ENCODE assay signal across 9 mouse cellular contexts in the genomic region with DNA sequence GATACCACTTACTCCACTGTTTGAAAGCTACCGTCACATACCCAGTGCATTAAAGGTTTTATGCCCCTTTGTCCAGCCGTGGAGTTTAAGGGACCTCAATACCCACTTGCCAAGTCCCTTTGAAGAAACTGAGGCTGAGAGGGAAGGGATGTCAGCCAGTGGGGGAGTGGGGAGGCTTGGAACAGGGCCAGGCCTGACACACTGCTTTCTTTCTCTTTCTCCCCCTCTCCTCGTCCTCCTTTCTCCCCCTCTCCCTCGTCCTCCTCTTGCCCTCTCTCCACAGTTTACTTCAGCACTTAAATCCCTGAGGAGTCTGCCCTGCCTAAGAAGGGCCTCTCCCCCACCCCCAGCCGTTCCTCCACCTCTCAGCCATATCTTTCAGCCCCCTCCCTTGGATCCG. TPM values are rescaled to one million over a fixed set of nuclear protein-coding genes. Genes with fewer than 3 reads are reported as not detected.
A peak's percentile ranks its signal among the peaks of the same experiment; 100 is the strongest.
DNase-seq lines count a peak whose midpoint lies in the region; ATAC-seq lines count a peak whose summit lies in the region.
"Had no signal": no experiment of that assay in that cellular context is flagged by ENCODE, and none has a peak within 500 bp of the region (broad histone marks: within the 10 kb centered on the region; RNA-seq: fewer than 3 reads in every experiment).

No protein-coding gene starts in this region.

- H3K27ac ChIP-seq in liver, embryonic 11.5 days (ENCODE audit: low read depth, low read length), result no peak overlapping the region
- no peak overlapping the region for H3K27ac ChIP-seq in limb, embryonic 10.5 days
- peak overlapping the region; percentile 95; the same call in 1 of the 2 replicates for H3K27ac ChIP-seq in neural tube, embryonic 15.5 days (replicated peaks)

- H3K36me3 ChIP-seq in liver, embryonic 11.5 days (ENCODE audit: control insufficient read depth, insufficient read depth, low read length), result peaks cover 14% of the 10 kb centered on the region
- peaks cover 34% of the 10 kb centered on the region for H3K36me3 ChIP-seq in limb, embryonic 10.5 days
- H3K36me3 ChIP-seq in neural tube, embryonic 15.5 days, result peaks cover 29% of the 10 kb centered on the region

- no peaks in the 10 kb centered on the region for H3K27me3 ChIP-seq in liver, embryonic 11.5 days (replicated peaks; ENCODE audit: control insufficient read depth, insufficient read depth, low read length)
- no peaks in the 10 kb centered on the region for H3K27me3 ChIP-seq in limb, embryonic 10.5 days (ENCODE audit: low read depth, poor library complexity, severe bottlenecking)
- no peaks in the 10 kb centered on the region for H3K27me3 ChIP-seq in neural tube, embryonic 15.5 days (replicated peaks)

- peak; percentile 6 for DNase-seq in adrenal gland, adult 2 months
- DNase-seq in adrenal gland, postnatal 36 days, result no peak
- no peak for DNase-seq in liver, embryonic 11.5 days (ENCODE audit: low spot score)
- no peak for DNase-seq in liver
- DNase-seq in limb, embryonic 10.5 days (ENCODE audit: low spot score), result no peak
- DNase-seq in urinary bladder, adult 2 months (ENCODE audit: low spot score), result no peak
- DNase-seq in urinary bladder, postnatal 10 days (ENCODE audit: low spot score), result no peak

- H3K4me1 ChIP-seq in liver, embryonic 11.5 days (replicated peaks; ENCODE audit: control insufficient read depth, insufficient read depth, low read length), result peaks cover 20% of the 10 kb centered on the region
- H3K4me1 ChIP-seq in limb, embryonic 10.5 days, result peaks cover 58% of the 10 kb centered on the region
- peaks cover 57% of the 10 kb centered on the region for H3K4me1 ChIP-seq in neural tube, embryonic 15.5 days

- H3K9ac ChIP-seq in liver, embryonic 11.5 days (ENCODE audit: low read depth, low read length), result no peak overlapping the region
- peak overlapping the region; percentile 100; the same call in 1 of the 2 replicates for H3K9ac ChIP-seq in neural tube, embryonic 15.5 days (replicated peaks)

- ATAC-seq in liver, embryonic 11.5 days (replicated peaks; ENCODE audit: low FRiP score), result no peak
- ATAC-seq in neural tube, embryonic 15.5 days (ENCODE audit: low FRiP score), result no peak

- WGBS in liver, embryonic 11.5 days, result 78% methylated on average over 6 of the region's 6 CpGs
- 81% methylated on average over 6 of the region's 6 CpGs for WGBS in limb, embryonic 10.5 days
- 49% methylated on average over 6 of the region's 6 CpGs for WGBS in neural tube, embryonic 15.5 days

- no peaks in the 10 kb centered on the region for H3K9me3 ChIP-seq in liver, embryonic 11.5 days (ENCODE audit: control insufficient read depth, low read length)
- H3K9me3 ChIP-seq in limb, embryonic 10.5 days (replicated peaks), result no peaks in the 10 kb centered on the region
- no peaks in the 10 kb centered on the region for H3K9me3 ChIP-seq in neural tube, embryonic 15.5 days (replicated peaks)

- H3K4me3 ChIP-seq in liver, embryonic 11.5 days (ENCODE audit: low read depth, low read length), result peak overlapping the region; percentile 91; the same call in 1 of the 2 replicates
- H3K4me3 ChIP-seq in limb, embryonic 10.5 days, result peak overlapping the region; percentile 100; the same call in 1 of the 2 replicates
- peak overlapping the region; percentile 72; the same call in 1 of the 2 replicates for H3K4me3 ChIP-seq in neural tube, embryonic 15.5 days (replicated peaks)

- no peak overlapping the region for H3K4me2 ChIP-seq in liver, embryonic 11.5 days
- peak overlapping the region; percentile 94 for H3K4me2 ChIP-seq in neural tube, embryonic 15.5 days

RNA-seq across cellular contexts. Expression of a gene that starts 2.1 kb away (rescaled TPM):
- total RNA-seq in adrenal gland, adult 2 months (2021), result 100 to 1,000 TPM; 104 to 130 TPM
- 425 and 479 TPM in 2 replicates for polyA plus RNA-seq in adrenal gland, adult 2 months (2012; rRNA removed)
- total RNA-seq in adrenal gland, postnatal 36 days (2021), result 100 to 1,000 TPM; 116 to 130 TPM
- 47.2 and 56.0 TPM in 2 replicates for polyA plus RNA-seq in liver, embryonic 11.5 days (2014; fragmentation: Nextera tagmentation; extraction: Ambion mirVana)
- 51.1 and 72.1 TPM in 2 replicates for polyA plus RNA-seq in limb, embryonic 10.5 days (2016; fragmentation: Nextera tagmentation; extraction: Ambion mirVana)
- polyA plus RNA-seq in neural tube, embryonic 15.5 days (2015; fragmentation: Nextera tagmentation; extraction: Ambion mirVana), result 347 and 355 TPM in 2 replicates
- polyA plus RNA-seq in urinary bladder, adult 2 months (2012; rRNA removed), result 163 and 180 TPM in 2 replicates

RNA-seq across cellular contexts. Expression of a gene that starts 4.7 kb away (rescaled TPM):
- 10 to 100 TPM; 55.0 to 75.9 TPM for total RNA-seq in adrenal gland, adult 2 months (2021)
- polyA plus RNA-seq in adrenal gland, adult 2 months (2012; rRNA removed), result 41.3 and 76.1 TPM in 2 replicates
- 100 to 1,000 TPM; 112 to 153 TPM for total RNA-seq in adrenal gland, postnatal 36 days (2021)
- 6.2 and 6.6 TPM in 2 replicates for polyA plus RNA-seq in liver, embryonic 11.5 days (2014; fragmentation: Nextera tagmentation; extraction: Ambion mirVana)
- 10.3 and 10.8 TPM in 2 replicates for polyA plus RNA-seq in limb, embryonic 10.5 days (2016; fragmentation: Nextera tagmentation; extraction: Ambion mirVana)
- 10.0 and 11.9 TPM in 2 replicates for polyA plus RNA-seq in neural tube, embryonic 15.5 days (2015; fragmentation: Nextera tagmentation; extraction: Ambion mirVana)
- polyA plus RNA-seq in urinary bladder, adult 2 months (2012; rRNA removed), result 26.8 and 28.5 TPM in 2 replicates

RNA-seq across cellular contexts. Expression of a gene that starts 19.8 kb away (rescaled TPM):
- total RNA-seq in adrenal gland, adult 2 months (2021), result 10 to 100 TPM in 1 of 2 experiments, 1 to 10 TPM in 1; 9.5 to 16.9 TPM
- polyA plus RNA-seq in adrenal gland, adult 2 months (2012; rRNA removed), result 46.6 and 49.1 TPM in 2 replicates
- total RNA-seq in adrenal gland, postnatal 36 days (2021), result 10 to 100 TPM; 13.5 to 17.5 TPM
- 39.1 and 43.5 TPM in 2 replicates for polyA plus RNA-seq in liver, embryonic 11.5 days (2014; fragmentation: Nextera tagmentation; extraction: Ambion mirVana)
- 35.8 and 38.6 TPM in 2 replicates for polyA plus RNA-seq in limb, embryonic 10.5 days (2016; fragmentation: Nextera tagmentation; extraction: Ambion mirVana)
- 33.3 and 39.2 TPM in 2 replicates for polyA plus RNA-seq in neural tube, embryonic 15.5 days (2015; fragmentation: Nextera tagmentation; extraction: Ambion mirVana)
- polyA plus RNA-seq in urinary bladder, adult 2 months (2012; rRNA removed), result 17.9 and 25.8 TPM in 2 replicates

RNA-seq across cellular contexts. Expression of a gene that starts 29.8 kb away (rescaled TPM):
- total RNA-seq in adrenal gland, adult 2 months (2021), result not detected
- polyA plus RNA-seq in adrenal gland, adult 2 months (2012; rRNA removed), result 1.3 and 1.6 TPM in 2 replicates
- total RNA-seq in adrenal gland, postnatal 36 days (2021), result under 1 TPM; 0.17 to 0.26 TPM
- polyA plus RNA-seq in liver, embryonic 11.5 days (2014; fragmentation: Nextera tagmentation; extraction: Ambion mirVana), result 0.55 and 0.59 TPM in 2 replicates
- polyA plus RNA-seq in limb, embryonic 10.5 days (2016; fragmentation: Nextera tagmentation; extraction: Ambion mirVana), result 0.53 and 0.90 TPM in 2 replicates
- 0.68 and 1.0 TPM in 2 replicates for polyA plus RNA-seq in neural tube, embryonic 15.5 days (2015; fragmentation: Nextera tagmentation; extraction: Ambion mirVana)
- 0.24 and 0.37 TPM in 2 replicates for polyA plus RNA-seq in urinary bladder, adult 2 months (2012; rRNA removed)
- total RNA-seq: hematopoietic stem cell, adult 5-6 weeks had no signal

RNA-seq across cellular contexts. Expression of a gene that starts 30.9 kb away (rescaled TPM):
- 10 to 100 TPM; 21.3 to 26.4 TPM for total RNA-seq in adrenal gland, adult 2 months (2021)
- 38.9 and 41.4 TPM in 2 replicates for polyA plus RNA-seq in adrenal gland, adult 2 months (2012; rRNA removed)
- total RNA-seq in adrenal gland, postnatal 36 days (2021), result 10 to 100 TPM; 26.4 to 30.4 TPM
- polyA plus RNA-seq in liver, embryonic 11.5 days (2014; fragmentation: Nextera tagmentation; extraction: Ambion mirVana), result 5.9 and 6.6 TPM in 2 replicates
- polyA plus RNA-seq in limb, embryonic 10.5 days (2016; fragmentation: Nextera tagmentation; extraction: Ambion mirVana), result 5.3 and 6.0 TPM in 2 replicates
- 20.6 and 24.0 TPM in 2 replicates for polyA plus RNA-seq in neural tube, embryonic 15.5 days (2015; fragmentation: Nextera tagmentation; extraction: Ambion mirVana)
- polyA plus RNA-seq in urinary bladder, adult 2 months (2012; rRNA removed), result 18.0 and 19.4 TPM in 2 replicates
